ENCODE assay signal across 32 mouse cellular contexts in genomic region chr15:77237661-77238060, GRCm38 (mm10).
DNase-seq lines count a peak whose midpoint lies in the region; ATAC-seq and TF ChIP-seq lines count a peak whose summit lies in the region.
"Had no signal": no experiment of that assay in that cellular context is flagged by ENCODE, and none has a peak within 500 bp of the region (broad histone marks: within the 10 kb centered on the region; RNA-seq: fewer than 3 reads in every experiment).

No protein-coding gene starts in this region.

- H3K36me3 ChIP-seq in heart, postnatal 0 days (replicated peaks; ENCODE audit: control insufficient read depth, insufficient read depth, low read length) = no peaks in the 10 kb centered on the region
- H3K36me3 ChIP-seq in lung, postnatal 0 days (ENCODE audit: insufficient read depth, low read length) = no peaks in the 10 kb centered on the region
- H3K36me3 ChIP-seq: forebrain, embryonic 10.5 days; forebrain, embryonic 15.5 days; heart, embryonic 15.5 days; hindbrain, embryonic 13.5 days; kidney, embryonic 15.5 days; midbrain, embryonic 10.5 days; neural tube, embryonic 12.5 days had no signal

- peak overlapping the region; percentile 75 for H3K27ac ChIP-seq in gastrocnemius, adult 2 months
- H3K27ac ChIP-seq in heart, postnatal 0 days (ENCODE audit: low read depth) = no peak overlapping the region
- no peak overlapping the region for H3K27ac ChIP-seq in lung, postnatal 0 days (ENCODE audit: low read length)
- H3K27ac ChIP-seq: forebrain, embryonic 10.5 days; forebrain, embryonic 15.5 days; heart, embryonic 15.5 days; hindbrain, embryonic 13.5 days; kidney, embryonic 15.5 days; liver, embryonic 14.5 days; midbrain, embryonic 10.5 days; neural tube, embryonic 12.5 days had no signal

- no peak overlapping the region for H3K4me3 ChIP-seq in gastrocnemius, adult 2 months
- H3K4me3 ChIP-seq in heart, postnatal 0 days (ENCODE audit: low read depth, low read length) = no peak overlapping the region
- no peak overlapping the region for H3K4me3 ChIP-seq in lung, postnatal 0 days (ENCODE audit: low read depth, low read length)
- H3K4me3 ChIP-seq: forebrain, embryonic 10.5 days; forebrain, embryonic 15.5 days; heart, embryonic 15.5 days; hindbrain, embryonic 13.5 days; kidney, embryonic 15.5 days; midbrain, embryonic 10.5 days; myocyte; neural tube, embryonic 12.5 days had no signal

- peaks cover 46% of the 10 kb centered on the region for H3K4me1 ChIP-seq in heart, postnatal 0 days (ENCODE audit: control insufficient read depth, insufficient read depth)
- H3K4me1 ChIP-seq in lung, postnatal 0 days (ENCODE audit: insufficient read depth, low read depth, low read length) = peaks cover 11% of the 10 kb centered on the region

- intact Hi-C loops in gastrocnemius, adult 2 months (cut with DNase I) = no loop called here

- ATAC-seq in heart, postnatal 0 days (ENCODE audit: insufficient read depth, low read depth) = no peak
- ATAC-seq in lung, postnatal 0 days = no peak
- ATAC-seq: CD4-positive, CD25-positive, alpha-beta regulatory T cell, adult 4 months; forebrain, embryonic 15.5 days; midbrain, embryonic 16.5 days had no signal

- H3K4me2 ChIP-seq in heart, postnatal 0 days (ENCODE audit: low read depth, low read length) = no peak overlapping the region
- no peak overlapping the region for H3K4me2 ChIP-seq in lung, postnatal 0 days (replicated peaks; ENCODE audit: low read depth, low read length)
- H3K4me2 ChIP-seq: forebrain, embryonic 15.5 days; heart, embryonic 15.5 days; hindbrain, embryonic 13.5 days; kidney, embryonic 15.5 days; neural tube, embryonic 12.5 days had no signal

- H3K9ac ChIP-seq in heart, postnatal 0 days (replicated peaks; ENCODE audit: low read depth, low read length) = no peak overlapping the region
- H3K9ac ChIP-seq in lung, postnatal 0 days (replicated peaks; ENCODE audit: low read depth) = no peak overlapping the region
- H3K9ac ChIP-seq: forebrain, embryonic 15.5 days; heart, embryonic 15.5 days; hindbrain, embryonic 13.5 days; kidney, embryonic 15.5 days; liver, embryonic 14.5 days; neural tube, embryonic 12.5 days had no signal

- TF ChIP-seq CTCF in gastrocnemius, adult 2 months (IDR thresholded peaks at IDR 0.05) = peak; percentile 22; the same call in 1 of the 2 replicates
- TF ChIP-seq CTCF in heart, postnatal 0 days (IDR thresholded peaks at IDR 0.05; ENCODE audit: low read depth) = peak; percentile 16; the same call in 1 of the 2 replicates
- peak; percentile 8; the same call in 1 of the 2 replicates for TF ChIP-seq CTCF in lung, postnatal 0 days (IDR thresholded peaks at IDR 0.05)

- 34% methylated on average over 1 of the region's 1 CpGs for WGBS in heart, postnatal 0 days
- WGBS in lung, postnatal 0 days = 43% methylated on average over 1 of the region's 1 CpGs

- TF ChIP-seq EP300 in heart, postnatal 0 days (IDR thresholded peaks at IDR 0.05; ENCODE audit: low read depth) = no peak
- TF ChIP-seq EP300 in lung, postnatal 0 days (IDR thresholded peaks at IDR 0.05) = no peak

- no peaks in the 10 kb centered on the region for H3K27me3 ChIP-seq in heart, postnatal 0 days (ENCODE audit: control insufficient read depth, insufficient read depth, low read length)
- H3K27me3 ChIP-seq in lung, postnatal 0 days (replicated peaks; ENCODE audit: insufficient read depth, low read length) = no peaks in the 10 kb centered on the region
- H3K27me3 ChIP-seq: forebrain, embryonic 15.5 days; heart, embryonic 15.5 days; hindbrain, embryonic 13.5 days; kidney, embryonic 15.5 days; neural tube, embryonic 12.5 days had no signal

- DNase-seq in gastrocnemius, adult 2 months = no peak
- no peak for DNase-seq in gastrocnemius, adult 18-20 months (ENCODE audit: low spot score)
- DNase-seq in heart, postnatal 0 days (ENCODE audit: low spot score) = no peak
- no peak for DNase-seq in heart, adult 8-10 months (ENCODE audit: low spot score)
- DNase-seq in lung, postnatal 0 days (ENCODE audit: low spot score) = no peak
- no peak for DNase-seq in lung, postnatal 36 days
- DNase-seq in adrenal gland, adult (ENCODE audit: inconsistent age in 2 of 2, low spot score in 1 of 2) = no peak
- DNase-seq: adrenal gland, adult 2 months; adrenal gland, postnatal 36 days; cerebellum, adult 8-10 months; cerebellum, postnatal 25 days; heart, postnatal 4 days; kidney, adult 18-20 months; kidney, postnatal 36 days; layer of hippocampus, postnatal 36 days; liver; lung, adult 2 months; lung, postnatal 14 days; right cerebral cortex, postnatal 4 days; thymus, adult 2 months; thymus, postnatal 36 days had no signal

- H3K9me3 ChIP-seq in heart, postnatal 0 days (replicated peaks; ENCODE audit: control insufficient read depth, low read length) = no peaks in the 10 kb centered on the region
- H3K9me3 ChIP-seq in lung, postnatal 0 days (ENCODE audit: low read length) = no peaks in the 10 kb centered on the region
- H3K9me3 ChIP-seq: forebrain, embryonic 10.5 days; forebrain, embryonic 15.5 days; heart, embryonic 15.5 days; hindbrain, embryonic 13.5 days; kidney, embryonic 15.5 days; midbrain, embryonic 10.5 days; neural tube, embryonic 12.5 days had no signal
